Mouse (Mus musculus) kidney, postnatal 36 days (tissue): ENCODE measurements around the gene Gse1.

ENCODE experiments used
- DNase-seq, 2 experiments: peaks; one replicate each; pipeline ENCODE4 v3.0.0; 2021 to 2022; ENCODE audit warnings: mixed read lengths in 2 of 2

Gse1 gene

DNA sequence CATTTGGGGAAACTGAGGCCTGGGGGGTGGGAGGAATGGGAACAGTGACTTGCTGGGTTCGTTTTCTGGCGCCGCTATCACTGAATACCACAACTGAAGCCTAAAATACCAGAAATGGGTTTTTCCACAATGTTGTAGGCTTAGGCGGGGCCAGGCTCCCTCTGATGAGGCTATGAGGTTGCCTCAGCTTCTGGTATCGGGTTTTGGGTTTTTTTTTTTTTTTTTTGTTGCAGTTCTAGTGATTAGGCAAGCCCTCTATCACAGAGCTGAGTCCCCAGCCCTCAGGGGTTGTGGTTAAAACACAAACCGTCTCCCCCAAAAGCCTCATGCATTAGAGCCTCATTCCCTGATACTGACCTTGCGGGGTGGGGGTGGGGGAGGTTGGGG is 149.5 kb downstream of the Gse1 start:
- no peak for DNase-seq

GRCm38 (mm10) chr8:120378306-120378705 is 150.1 kb downstream of the Gse1 start:
- DNase-seq, result peak; percentile 88 to 92

- DNase-seq, result no peak
Measured at GRCm38 (mm10) chr8:120379015-120379414, 150.8 kb downstream of the Gse1 start.

- no peak for DNase-seq
Measured at GRCm38 (mm10) chr8:120381865-120382264, 153.6 kb downstream of the Gse1 start.

- DNase-seq, result peak; percentile 69 to 83
Measured at GRCm38 (mm10) chr8:120382436-120383203, 154.4 kb downstream of the Gse1 start.

GRCm38 (mm10) chr8:120383204-120383560 is 154.9 kb downstream of the Gse1 start:
- no peak for DNase-seq

GRCm38 (mm10) chr8:120383713-120384112 is 155.5 kb downstream of the Gse1 start:
- no peak for DNase-seq

DNA sequence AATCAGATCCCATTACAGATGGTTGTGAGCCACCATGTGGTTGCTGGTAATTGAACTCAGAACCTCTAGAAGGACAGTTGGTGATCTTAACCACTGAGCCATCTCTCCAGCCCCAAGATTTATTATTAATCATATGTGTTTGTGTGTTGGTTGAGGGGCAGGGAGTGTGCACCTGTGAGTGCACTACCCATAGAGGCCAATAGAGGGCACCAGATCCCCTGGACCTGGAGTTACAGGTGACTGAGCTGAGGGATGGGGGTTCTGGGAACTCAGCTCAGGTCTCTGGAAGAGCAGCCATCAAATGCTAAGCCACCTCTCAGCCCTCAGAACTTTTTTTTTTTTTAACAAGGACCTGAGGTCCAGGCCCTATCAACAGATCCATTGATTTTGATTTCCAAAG is 156.5 kb downstream of the Gse1 start:
- DNase-seq, result no peak

DNA sequence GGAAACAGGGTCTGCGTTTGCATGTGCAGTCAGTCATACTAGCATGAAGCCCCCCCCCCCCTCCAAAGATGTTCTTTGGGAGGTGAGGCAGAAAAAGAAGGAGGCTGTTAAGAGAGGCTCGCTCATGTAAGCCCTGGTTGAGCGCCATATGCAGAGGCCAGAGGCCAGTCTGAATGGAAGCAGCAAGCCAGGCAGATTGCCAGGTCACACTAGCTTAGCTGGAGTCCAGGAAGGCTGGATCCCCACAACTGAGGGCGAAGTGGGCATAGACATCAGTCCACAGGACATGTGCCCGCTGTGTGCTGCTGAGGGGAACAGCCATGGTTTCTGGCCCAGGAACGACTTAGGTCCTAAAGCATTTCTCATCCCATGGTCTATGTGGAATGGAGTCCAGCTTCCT is 160.0 kb downstream of the Gse1 start:
- DNase-seq, result peak in 1 of 2 experiments; percentile 45

- DNase-seq, result no peak
Measured at GRCm38 (mm10) chr8:120390598-120390997, 162.3 kb downstream of the Gse1 start.

- no peak for DNase-seq
Measured at GRCm38 (mm10) chr8:120391856-120392255, 163.6 kb downstream of the Gse1 start.

GRCm38 (mm10) chr8:120393085-120393484 is 164.8 kb downstream of the Gse1 start:
- peak in 1 of 2 experiments; percentile 40 for DNase-seq

DNA sequence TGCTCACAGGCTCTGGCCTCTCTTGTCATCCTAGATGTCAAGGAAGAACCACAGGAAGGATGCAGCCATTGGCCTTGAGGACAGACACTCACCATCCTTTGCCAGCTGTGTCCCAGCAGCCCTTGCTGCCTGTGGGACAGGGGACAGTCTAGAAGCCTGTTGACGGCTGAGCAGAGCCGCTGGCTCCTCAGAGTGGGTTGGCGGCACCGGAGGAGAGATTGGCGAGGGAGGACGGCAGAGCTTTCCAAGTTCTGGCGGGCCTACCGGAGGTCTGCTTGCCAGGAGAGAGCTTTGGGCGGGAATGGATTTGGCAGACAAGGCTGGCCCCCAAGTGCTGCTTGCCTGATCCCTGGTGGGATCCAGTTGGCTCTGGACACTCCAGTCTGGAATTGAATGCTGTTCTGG is 165.6 kb downstream of the Gse1 start:
- peak in 1 of 2 experiments; percentile 35 for DNase-seq

DNA sequence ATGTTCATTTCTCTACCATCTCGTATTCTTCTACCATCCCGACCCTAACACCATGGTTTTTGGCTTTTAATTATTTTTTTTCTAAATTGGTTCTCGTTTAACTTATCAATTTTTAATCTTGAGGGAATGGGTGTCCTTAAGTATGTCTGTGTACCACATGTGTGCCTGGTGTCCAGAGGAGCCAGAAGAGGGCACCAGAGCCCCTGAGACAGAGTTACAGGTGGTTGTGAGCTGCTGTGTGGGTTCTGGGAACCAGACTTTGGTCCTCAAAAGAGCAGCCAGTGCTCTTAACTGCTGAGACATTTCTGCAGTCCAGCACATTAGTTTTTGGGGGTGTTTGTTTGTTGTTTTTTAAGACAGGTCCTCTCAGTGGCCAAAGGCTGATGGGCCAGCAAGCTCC is 167.6 kb downstream of the Gse1 start:
- no peak for DNase-seq

DNA sequence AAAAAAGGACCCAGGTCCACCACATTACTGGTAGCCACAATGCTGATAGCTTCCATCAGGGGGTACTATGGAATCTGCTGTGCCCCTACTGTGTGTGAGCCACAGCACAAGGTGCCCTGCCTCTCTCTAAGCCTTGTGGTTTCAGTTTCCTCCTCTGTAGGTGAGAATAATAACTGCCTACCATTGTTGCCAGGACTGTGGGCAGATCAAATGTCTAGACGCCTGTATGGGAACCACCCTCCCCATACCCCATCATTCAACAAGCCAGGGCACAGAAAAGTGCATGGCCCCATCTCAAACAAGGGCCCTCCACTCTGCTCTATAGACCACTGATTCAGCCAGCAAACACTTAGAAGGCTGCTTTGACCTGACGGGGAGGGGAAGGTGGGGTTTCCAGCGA is 168.5 kb downstream of the Gse1 start:
- DNase-seq, result no peak

DNA sequence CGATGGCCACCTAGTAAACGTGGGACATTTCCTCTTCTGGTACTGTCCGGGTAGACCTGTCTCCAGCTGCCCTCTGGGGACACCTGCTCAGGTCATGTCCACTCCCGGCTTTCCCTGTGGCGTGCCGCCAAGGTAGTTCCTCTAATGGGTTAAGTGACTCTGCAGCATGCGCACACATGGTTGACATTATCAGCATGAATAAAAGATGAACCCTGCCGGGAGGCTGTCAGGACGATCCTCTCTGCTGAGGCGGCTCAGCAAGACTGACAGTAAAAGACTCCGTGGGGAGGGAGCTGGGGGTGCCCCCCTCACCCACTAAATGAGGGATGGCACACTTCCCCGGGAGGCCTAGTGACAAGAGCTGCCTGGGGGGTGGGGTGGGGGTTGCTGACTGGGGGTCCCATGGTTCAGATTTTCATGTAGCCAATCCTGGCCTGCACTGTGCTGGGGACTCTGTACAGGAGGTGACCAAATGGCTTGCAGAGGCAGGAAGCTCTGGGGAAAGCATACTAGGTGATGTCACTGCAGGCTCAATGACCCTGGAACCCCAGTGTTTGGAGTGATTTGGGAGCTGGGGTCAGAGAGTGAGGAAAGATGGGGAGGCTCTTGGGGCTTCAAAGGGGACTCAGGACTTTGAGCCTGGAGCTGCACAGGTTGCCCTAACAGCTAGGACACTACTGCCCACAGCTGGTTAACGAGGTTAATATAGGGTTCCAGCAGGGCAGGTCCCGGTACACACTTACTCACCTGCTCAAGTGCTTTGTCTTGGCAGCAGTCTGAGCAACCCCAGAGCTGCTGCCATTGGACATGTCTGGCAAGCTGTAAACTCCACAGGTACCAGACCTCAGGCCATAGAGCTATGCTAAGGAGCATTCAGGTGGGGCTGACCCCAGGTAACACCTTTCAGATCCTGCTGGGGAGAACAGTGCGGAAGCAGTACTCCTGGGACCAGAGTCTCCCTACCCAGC is 169.5 kb downstream of the Gse1 start:
- DNase-seq, result no peak

GRCm38 (mm10) chr8:120399212-120399934 is 171.1 kb downstream of the Gse1 start:
- DNase-seq, result no peak

GRCm38 (mm10) chr8:120401216-120401615 is 173.0 kb downstream of the Gse1 start:
- DNase-seq, result peak in 1 of 2 experiments; percentile 70

- no peak for DNase-seq
Measured at GRCm38 (mm10) chr8:120401712-120402111, 173.5 kb downstream of the Gse1 start.

DNA sequence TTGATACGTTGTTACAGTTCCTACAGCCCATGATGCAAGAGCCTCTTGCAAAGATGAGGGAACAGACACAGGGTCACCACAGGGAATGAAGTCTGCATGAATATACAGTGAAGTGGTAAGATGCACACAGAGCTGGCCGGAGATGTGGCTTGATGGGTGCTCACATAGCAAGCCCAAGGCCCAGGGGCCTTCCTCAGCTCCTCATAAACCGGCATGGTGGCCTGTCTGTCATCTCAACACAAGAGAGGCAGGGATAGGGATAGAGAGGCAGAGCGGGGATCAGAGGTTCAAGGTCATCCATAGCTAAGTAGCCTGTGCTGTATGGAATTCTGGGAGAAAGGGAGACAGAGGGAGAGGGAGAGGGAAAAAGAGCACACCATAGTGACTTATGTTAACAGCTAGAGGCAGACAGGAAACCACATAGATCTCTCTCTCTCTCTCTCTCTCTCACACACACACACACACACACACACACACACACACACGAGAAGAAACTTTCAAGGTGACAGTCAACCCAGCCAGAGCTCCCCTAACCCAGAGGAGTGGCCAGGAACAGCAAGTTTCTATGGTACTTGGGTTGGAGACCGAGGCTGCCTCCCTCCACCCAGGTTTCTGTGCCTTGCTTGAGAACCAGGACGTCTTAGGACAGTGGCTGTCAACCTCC is 175.5 kb downstream of the Gse1 start:
- no peak for DNase-seq

- peak; percentile 61 to 80 for DNase-seq
Measured at GRCm38 (mm10) chr8:120404609-120405036, 176.4 kb downstream of the Gse1 start.

DNA sequence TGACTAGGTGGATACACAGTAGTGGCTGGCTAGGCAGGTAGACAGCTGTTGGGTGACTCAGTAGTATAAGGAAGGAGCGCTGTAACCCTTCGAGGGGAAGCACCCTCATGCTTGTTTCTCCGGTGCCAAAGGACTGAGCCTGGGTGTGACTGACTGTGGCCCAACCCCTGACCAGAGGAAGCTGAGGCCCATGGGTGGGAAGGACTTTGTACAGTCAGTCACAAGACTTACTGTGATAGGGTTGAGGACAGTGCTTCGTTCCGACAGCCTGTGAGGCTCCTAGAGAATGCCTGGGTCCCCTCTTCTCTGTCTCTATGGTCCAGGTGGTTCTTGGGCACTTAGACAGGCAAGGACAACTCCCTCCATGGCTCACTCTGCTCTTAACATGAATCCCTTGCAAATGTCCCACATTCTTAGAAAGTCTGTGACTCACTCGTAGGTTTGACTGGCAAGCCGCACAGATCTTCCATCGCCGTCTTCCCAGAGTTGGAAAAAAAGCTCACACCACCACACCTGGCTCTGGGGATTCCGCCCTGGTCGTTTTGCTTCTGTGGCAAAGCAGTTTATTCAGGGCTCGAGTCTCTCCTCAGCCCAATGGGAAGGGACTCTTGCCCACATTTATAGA is 177.9 kb downstream of the Gse1 start:
- no peak for DNase-seq
